Mouse (Mus musculus): ENCODE data around the gene Sema4f.

The Sema4f gene

GRCm38 (mm10) chr6:82871632-82872331 lies 67.8 kb downstream of the Sema4f start:
- no peak for DNase-seq (ENCODE audit: low read depth, low spot score)

GRCm38 (mm10) chr6:82868476-82868875 lies 71.1 kb downstream of the Sema4f start:
- DNase-seq (ENCODE audit: low read depth, low spot score): no peak

- no peak for DNase-seq (ENCODE audit: low read depth, low spot score)
These were observed 76.1 kb downstream of the Sema4f start for GRCm38 (mm10) chr6:82863380-82863874.

- DNase-seq (ENCODE audit: low read depth, low spot score): no peak
These were observed 77.1 kb downstream of the Sema4f start for GRCm38 (mm10) chr6:82862475-82862874.

- no peak for DNase-seq (ENCODE audit: low read depth, low spot score)
These were observed 77.5 kb downstream of the Sema4f start for GRCm38 (mm10) chr6:82862042-82862441.

Measured in A20 (cell line).